Mouse (Mus musculus): Measurements from ENCODE around the gene Awat1.

Gene Awat1

DNA sequence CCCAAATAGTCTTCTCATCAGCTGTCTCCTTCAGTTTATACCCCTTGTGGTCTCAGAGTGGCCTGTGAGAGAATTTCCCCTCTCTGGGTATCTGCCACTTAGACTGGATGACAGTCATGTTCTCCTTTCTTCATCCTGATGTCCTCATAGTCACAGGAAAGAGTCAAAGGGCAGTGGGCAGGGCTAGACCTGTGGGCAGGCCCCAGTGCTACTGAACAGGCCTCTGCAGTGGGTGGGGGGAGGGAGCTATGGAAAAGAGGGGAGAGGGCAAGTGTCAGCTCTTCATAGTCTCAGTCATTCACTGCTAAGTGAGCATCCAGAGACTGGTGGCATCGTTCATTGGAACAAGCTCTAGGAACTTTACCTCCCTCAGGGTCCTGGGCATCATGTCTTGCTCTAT, at the start of gene Awat1:
Gene Awat1 (plus strand): TSS at position 301 of the 400 bp plus-strand sequence.
- DNase-seq (ENCODE audit: low spot score in 2 of 2) = no peak

DNA sequence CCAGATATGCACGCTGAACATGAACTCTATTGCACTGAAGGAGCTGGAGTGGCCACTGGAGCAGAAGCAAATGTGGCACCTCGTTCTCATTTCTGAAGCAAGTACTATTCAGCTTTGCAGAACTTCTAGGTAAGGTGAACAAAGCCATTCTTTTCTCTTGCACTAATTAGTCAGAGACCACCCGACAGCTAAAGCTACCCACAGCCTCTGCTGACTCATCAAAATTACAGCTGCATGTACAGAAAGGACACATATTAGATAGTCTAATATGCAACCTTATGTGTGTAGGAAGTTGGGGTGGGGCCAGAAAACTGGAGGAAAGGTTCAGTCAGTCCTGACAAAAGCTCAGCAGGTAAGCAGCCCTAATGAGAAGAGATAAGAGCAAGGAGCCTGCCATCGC, 47.6 kb upstream of the Awat1 start, which contains the start of gene Dgat2l6:
Gene Dgat2l6 (plus strand): TSS at position 368 of the 400 bp plus-strand sequence.
- no peak for DNase-seq (ENCODE audit: low spot score in 2 of 2)

DNA sequence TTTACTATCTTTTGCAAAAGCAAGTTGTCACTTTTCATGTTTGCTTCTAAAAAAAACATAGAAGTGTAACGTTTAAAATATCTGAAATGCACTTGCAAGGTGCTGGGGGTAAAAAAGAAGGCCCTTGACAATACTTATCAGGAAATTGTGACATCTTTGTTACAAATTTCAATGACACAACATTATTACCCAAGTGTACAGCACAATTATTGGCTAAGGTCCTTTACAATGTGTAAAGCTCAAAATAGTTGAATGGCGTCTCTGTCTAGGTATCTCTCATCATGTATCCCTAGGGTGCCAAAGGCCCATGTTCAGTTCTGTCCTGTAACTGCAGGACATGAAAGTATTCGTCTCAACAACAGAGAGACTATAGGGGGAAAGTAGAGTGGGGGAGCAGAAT, 16.0 kb upstream of the Awat1 start:
- no peak for DNase-seq (ENCODE audit: low spot score in 2 of 2)

DNA sequence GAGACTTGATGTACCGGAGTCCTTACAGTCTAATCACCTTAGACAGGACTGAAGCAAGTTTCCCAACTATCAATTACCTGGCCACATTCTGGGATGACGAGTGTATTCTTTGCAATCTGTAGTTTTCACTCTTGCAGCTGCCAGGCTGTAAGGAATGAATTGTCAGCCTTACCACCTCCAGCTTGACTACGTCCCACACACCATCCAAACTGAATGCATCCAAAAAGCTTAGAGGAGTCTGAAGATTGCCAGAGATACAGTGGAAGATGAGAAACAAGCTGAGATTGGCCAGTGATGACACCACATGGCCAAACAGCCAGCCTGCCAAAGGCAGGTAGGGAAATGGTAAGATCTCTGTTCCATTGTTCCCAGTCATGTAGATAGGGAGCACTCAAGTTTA, 6.4 kb upstream of the Awat1 start:
- no peak for DNase-seq (ENCODE audit: low spot score in 2 of 2)

DNA sequence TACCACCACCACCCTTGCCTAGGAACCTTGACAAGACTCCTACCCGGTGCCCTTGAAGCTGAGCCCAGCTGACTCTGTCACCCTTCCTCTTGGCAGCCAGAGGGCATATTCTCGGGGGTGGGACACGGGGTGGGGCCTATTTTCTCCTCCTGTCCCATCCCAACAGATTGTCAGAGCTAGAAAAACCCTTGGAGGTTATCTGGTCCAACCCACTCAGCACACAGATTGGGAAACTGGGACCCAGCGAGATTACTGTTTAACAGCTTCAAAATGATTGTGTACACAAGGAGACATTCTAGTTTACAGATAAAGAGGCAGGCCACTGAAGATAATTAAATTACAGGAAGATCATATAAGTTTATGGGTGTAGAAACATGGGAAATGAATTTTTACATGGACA, 22.7 kb downstream of the Awat1 start, which contains the start of gene P2ry4:
Gene P2ry4 (minus strand): TSS at position 79 of the 400 bp plus-strand sequence.
- no peak for DNase-seq (ENCODE audit: low spot score in 2 of 2)

DNA sequence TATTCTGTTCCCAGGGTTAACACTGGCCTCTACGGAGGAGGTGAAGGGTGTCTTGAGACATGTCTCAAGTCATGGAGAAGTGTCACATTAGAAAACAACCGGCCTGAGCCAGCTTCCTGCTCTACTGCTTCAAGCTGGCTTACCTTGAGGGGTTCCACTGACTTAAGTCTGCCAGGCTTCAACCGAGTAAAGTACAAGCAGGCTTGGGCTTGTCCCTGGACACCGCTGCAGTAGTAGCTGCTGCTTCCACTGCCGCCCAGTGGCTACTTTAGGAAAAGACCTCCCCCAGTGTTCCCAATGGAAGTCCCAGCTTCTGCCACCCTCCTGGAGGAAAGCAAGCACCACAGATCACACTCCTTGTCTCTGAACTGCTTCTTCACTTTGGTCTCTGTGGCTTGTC, 25.4 kb downstream of the Awat1 start:
- no peak for DNase-seq (ENCODE audit: low spot score in 2 of 2)

DNA sequence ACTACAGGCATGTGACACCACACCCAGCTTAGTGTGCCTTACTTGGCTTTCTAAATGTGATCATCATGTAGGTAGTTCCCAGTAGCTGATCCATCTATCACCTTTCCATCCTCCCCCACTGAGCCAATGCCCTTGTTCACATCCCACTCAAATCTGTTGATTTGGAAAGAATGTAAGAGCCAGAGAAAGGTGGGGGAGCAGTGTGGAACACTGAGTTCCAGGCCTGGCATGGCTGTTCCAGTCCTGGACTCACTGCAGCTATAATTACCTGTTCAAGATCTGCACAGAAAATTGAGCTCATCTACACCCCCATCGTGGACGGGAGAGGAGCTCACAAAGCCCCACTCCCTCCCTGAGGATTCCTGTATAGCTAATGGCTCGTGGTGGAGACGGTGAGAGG, 27.7 kb downstream of the Awat1 start:
- DNase-seq (ENCODE audit: low spot score in 2 of 2) = no peak

DNA sequence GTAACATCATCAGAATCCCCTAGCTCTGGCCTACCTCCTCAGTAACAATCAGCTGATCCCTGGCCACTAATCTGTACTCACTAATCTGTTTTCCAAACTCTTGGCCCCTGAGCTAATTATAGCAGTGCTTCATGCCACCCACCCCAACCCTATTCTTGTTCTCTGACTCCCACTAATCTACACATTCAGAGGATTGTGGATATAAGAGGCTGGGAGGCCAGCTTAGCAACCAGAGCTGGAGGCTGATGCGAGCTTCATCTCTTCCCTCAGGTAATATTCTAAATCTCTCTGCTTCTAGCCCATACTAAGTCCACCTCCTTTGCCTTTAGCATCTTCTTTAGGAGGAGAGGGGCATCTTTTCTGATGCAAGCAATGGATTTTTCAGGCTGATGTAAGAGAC, 33.3 kb downstream of the Awat1 start, which contains the start of gene Arr3:
Gene Arr3 (plus strand): TSS at position 184 of the 400 bp plus-strand sequence.
- DNase-seq (ENCODE audit: low spot score in 2 of 2) = no peak

DNA sequence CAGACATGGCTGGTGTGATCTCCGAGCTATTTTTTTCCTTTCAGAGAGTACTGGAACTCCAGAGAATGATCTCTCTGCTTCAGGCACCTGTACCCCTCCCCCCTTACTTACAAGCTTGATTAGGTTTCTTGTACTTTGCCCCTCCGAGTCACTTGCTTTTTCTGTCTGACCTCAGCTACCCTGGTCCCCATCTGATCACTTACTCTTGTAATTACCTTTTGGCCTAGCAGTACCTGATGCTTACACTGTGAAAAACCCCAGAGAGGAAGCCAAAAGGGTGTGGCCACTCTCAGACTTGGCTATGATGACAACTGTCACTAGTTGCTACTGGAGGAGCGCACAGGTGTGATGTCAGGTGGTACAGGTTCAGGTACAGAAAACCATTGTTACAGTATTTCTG, 46.4 kb downstream of the Awat1 start:
- DNase-seq (ENCODE audit: low spot score in 2 of 2) = no peak

DNA sequence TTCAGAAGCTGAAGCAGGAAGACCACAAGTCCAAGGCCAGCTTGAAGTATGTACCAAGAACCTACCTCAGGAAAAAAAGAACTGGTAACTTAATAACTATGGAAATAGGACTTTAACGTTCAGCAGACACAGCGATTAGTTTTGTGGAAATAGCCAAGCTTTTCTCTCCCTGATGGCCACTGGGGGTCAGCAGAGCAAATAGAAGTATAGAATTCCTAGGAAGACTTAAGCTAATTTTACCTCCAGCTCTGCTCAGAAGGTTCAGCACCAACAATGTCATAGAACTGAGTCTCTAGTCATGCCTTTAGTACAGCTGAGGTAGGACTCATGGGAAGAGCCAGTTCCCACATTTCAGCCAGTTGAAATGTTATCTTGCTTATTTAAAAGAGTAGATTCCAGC, 49.3 kb downstream of the Awat1 start:
- no peak for DNase-seq (ENCODE audit: low spot score in 2 of 2)

DNA sequence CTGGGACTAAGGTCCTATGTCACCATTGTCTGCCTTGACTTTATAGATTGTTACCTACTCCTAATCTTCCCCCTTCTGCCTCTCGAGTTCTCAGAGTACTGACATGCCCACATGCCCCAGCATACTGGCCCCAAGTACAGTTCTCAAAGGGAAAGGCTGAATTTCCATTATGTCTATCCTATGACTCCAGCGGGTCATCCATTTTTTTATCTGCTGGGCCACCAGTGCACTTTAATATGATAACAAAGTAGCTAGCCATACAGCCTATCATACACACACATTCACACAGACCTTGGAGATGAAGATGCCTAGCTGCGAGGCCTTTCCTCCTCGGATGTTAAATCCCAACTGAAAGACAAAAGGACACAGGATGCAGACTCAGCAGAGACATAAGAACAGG, 52.2 kb downstream of the Awat1 start:
- DNase-seq (ENCODE audit: low spot score in 2 of 2) = no peak

DNA sequence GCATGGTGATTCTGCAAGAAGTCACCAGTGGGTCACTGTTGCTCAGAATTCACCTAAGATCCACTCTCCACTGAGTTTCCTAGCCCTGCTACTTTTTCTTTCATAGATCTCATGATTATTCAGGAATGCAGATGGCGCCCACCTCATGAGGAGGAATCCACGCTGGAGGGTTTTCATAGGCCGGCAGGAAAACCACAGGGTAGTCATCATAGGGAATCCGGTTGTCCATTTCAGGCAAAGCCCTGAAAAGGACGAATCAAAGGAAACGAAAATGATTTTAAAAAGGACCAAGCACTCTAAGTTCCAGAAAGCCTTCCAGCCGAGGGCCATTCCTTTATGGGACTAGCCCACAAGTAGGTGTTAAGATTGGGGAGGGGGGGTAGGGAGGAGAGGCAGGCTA, 53.1 kb downstream of the Awat1 start:
- DNase-seq (ENCODE audit: low spot score in 2 of 2) = no peak

DNA sequence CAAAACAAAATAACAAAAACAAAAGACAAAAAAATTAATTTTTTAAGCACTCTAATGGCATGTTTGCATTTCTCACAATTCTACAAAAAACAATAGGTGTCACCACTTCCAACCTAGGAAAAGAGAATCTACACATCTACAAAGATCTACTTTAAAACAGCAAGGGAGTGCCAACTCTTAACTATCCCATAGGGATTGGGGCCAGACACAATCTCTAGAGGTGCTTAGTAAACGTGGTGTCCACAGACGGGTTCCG, 53.4 kb downstream of the Awat1 start, which contains the start of gene Kif4:
Gene Kif4 (plus strand): TSS at position 192 of the 256 bp plus-strand sequence.
- DNase-seq (ENCODE audit: low spot score in 2 of 2) = no peak

DNA sequence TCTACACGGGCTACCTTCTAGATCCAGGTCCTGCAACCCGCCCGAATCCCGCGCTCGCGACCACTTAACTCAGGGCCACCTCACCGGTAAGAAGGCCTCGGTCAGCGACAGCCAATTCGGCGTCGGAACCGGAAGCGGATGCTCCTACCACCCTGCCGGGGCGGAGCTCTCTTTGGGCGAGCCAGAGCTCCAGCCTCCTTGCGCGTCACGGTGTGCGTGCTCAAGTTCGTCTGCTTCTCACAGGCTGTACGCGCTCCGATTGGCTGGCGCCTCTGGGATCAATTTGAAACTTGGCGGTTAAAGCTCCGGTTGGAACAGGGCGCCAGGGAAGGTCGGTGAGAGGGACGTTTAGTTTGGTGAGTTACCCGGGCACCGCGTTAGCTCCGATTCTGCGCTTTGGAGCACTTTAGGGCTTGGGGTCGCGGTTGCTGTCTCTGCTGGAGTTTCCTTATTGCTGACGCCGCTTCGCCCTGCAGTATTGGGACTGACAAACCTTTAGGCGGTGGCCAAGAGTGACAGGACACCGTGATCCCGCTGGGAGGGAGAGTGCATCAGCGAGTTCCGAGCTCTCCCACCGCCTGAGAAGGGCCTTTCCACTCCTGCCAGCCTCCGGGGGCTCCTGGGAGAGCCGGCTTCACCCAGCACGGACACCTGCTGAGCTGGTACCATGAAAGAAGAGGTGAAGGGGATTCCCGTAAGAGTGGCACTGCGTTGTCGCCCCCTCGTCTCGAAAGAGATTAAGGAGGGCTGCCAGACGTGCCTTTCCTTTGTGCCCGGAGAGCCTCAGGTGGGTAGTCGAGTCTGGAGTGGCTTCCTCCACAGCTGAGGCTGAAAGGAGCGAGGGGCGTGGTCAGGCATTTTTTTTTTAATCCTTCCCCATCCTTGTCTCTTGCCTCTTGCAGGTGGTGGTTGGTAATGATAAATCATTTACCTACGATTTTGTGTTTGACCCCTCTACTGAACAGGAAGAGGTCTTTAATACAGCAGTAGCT, 54.0 kb downstream of the Awat1 start, which contains the start of gene Pdzd11:
Gene Pdzd11 (minus strand): TSS at position 767 of the 992 bp plus-strand sequence.
- peak; percentile 81 to 82 for DNase-seq (ENCODE audit: low spot score in 2 of 2)

Data from thymus, postnatal 10 days (tissue).